Mouse (Mus musculus) hindbrain, embryonic 10.5 days (tissue): ENCODE data around the gene Tmem179. TPM values are rescaled to one million over a fixed set of nuclear protein-coding genes. Genes with fewer than 3 reads are reported as not detected.

Experiments
- DNase-seq: peaks from one replicate; pipeline ENCODE4 v3.0.0-alpha.2; 2017; ENCODE audit warnings: low spot score
- H3K27ac ChIP-seq: fragments of 300-500 bp; sonication (generic); 2 replicates; pipeline ENCODE4 v1.5.1; 2016; ENCODE audit warnings: mild to moderate bottlenecking, moderate library complexity
- H3K27me3 ChIP-seq: fragments of 300-500 bp; sonication (generic); 2 replicates; pipeline ENCODE4 v1.6.1; 2016; ENCODE audit warnings: mild to moderate bottlenecking; ENCODE audit not compliant: poor library complexity, insufficient read depth, severe bottlenecking
- H3K36me3 ChIP-seq: fragments of 300-500 bp; sonication (generic); 2 replicates; pipeline ENCODE4 v1.6.1; 2016; ENCODE audit warnings: mild to moderate bottlenecking, moderate library complexity
- H3K4me1 ChIP-seq: fragments of 300-500 bp; sonication (generic); replicated peaks from 2 replicates; pipeline ENCODE4 v1.6.1; 2016; ENCODE audit warnings: mild to moderate bottlenecking
- H3K4me3 ChIP-seq: fragments of 300-500 bp; sonication (generic); 2 replicates; pipeline ENCODE4 v1.5.1; 2016; ENCODE audit warnings: mild to moderate bottlenecking, moderate library complexity
- H3K9me3 ChIP-seq: fragments of 300-500 bp; sonication (generic); 2 replicates; pipeline ENCODE4 v1.6.1; 2016; ENCODE audit warnings: mild to moderate bottlenecking, moderate library complexity
- WGBS: fragments of 180-500 bp; shearing (Covaris S2); methylation state at CpG from one replicate; pipeline ENCODE4 v1.1.7; 2016; 5-methylcytosine and 5-hydroxymethylcytosine counted together
- polyA plus RNA-seq: library from polyadenylated mRNA; unstranded; fragments of >200 nt; fragmentation: Nextera tagmentation; extraction: Ambion mirVana; gene quantifications from 2 replicates; pipeline ENCODE4 v1.2.1, GENCODE M21; 2016

The Tmem179 gene
- polyA plus RNA-seq, 1 experiment from 2014 or later = 7.2 TPM

DNA sequence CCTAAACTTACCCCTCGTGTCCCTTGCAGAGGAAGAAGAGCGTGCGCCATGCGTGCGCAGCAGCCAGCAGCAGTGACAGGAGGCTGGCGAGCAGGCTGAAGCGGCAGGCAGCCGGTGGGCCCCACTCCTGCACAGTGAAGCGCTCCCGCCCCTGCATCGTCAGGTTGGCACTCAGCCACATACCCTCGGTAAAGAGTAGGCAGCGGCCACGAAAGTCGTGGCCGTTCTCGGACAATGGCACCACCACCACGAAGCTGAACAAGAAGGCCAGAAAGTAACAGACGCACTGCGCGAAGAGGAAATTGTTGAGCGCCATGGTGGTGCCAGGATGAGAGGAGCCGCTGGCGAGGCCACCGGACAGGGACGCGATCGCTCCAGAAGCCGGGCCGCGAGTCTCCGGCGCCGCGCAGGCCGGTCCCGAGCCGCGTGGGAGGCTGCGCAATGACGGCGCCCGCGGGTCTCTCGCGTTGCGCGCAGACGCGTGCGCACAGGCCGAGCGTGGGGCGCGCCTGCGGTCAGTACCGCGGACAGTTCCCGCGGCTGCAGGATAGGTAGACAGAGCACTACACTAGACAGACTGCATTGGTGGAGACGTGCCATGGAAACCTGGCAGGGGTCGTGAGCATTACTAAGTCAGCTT lies 5.7 kb downstream of the Tmem179 start:
- H3K4me1 ChIP-seq = peaks cover 38% of the 10 kb centered on the region
- no peaks in the 10 kb centered on the region for H3K9me3 ChIP-seq
- peak overlapping the region; percentile 78 for H3K27ac ChIP-seq
- DNase-seq = peak; percentile 60
- 2% methylated on average over 62 of the region's 62 CpGs for WGBS
- H3K4me3 ChIP-seq = peak overlapping the region; percentile 47
- H3K36me3 ChIP-seq = no peaks in the 10 kb centered on the region
- peaks cover 65% of the 10 kb centered on the region for H3K27me3 ChIP-seq

DNA sequence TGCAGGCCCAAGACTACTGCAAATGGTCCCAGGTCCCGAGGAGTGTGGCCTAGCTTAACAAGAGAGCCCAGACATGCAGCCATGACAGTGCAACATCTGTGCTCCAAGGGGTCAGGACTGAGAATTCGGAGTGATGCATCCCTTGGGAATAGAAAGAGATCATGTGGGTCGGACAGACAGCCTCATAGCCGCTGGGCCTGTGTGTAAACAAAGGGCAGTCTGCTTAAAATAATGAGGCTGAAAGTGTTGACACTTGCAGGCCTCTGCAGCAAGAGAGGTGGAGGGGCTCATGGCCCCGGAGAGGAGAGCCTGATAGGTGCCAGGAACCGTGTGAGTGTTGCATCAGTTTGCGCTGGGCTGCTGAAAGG lies 6.2 kb downstream of the Tmem179 start:
- no peak for DNase-seq
- peak overlapping the region; percentile 47 for H3K4me3 ChIP-seq
- H3K27ac ChIP-seq = peak overlapping the region; percentile 78
- WGBS = 20% methylated on average over 7 of the region's 7 CpGs
- H3K27me3 ChIP-seq = peaks cover 60% of the 10 kb centered on the region
- H3K36me3 ChIP-seq = no peaks in the 10 kb centered on the region
- H3K4me1 ChIP-seq = peaks cover 43% of the 10 kb centered on the region
- H3K9me3 ChIP-seq = no peaks in the 10 kb centered on the region

DNA sequence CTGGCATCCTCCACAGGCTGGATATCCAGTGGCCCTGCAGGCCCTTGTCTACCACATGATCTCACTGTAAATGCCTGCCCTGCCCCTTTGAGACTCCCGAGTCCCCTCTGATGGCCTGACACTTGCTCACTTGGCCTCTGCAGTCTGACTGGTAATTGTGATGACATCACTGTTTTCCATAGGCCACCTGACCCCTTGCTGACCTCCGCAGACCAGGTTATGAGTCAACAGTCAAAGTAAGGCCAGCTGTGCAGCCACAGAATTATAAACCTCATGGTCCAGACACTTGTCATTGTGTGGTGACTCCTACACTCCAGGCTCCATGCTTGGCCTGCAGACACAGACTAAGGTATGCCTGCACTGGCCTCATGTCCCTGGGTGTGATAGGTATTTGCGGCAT lies 8.6 kb downstream of the Tmem179 start:
- no peak for DNase-seq
- H3K4me3 ChIP-seq = no peak overlapping the region
- no peak overlapping the region for H3K27ac ChIP-seq
- H3K9me3 ChIP-seq = no peaks in the 10 kb centered on the region
- WGBS = 89% methylated on average over 3 of the region's 3 CpGs
- H3K4me1 ChIP-seq = peaks cover 55% of the 10 kb centered on the region
- H3K36me3 ChIP-seq = no peaks in the 10 kb centered on the region
- peaks cover 55% of the 10 kb centered on the region for H3K27me3 ChIP-seq

DNA sequence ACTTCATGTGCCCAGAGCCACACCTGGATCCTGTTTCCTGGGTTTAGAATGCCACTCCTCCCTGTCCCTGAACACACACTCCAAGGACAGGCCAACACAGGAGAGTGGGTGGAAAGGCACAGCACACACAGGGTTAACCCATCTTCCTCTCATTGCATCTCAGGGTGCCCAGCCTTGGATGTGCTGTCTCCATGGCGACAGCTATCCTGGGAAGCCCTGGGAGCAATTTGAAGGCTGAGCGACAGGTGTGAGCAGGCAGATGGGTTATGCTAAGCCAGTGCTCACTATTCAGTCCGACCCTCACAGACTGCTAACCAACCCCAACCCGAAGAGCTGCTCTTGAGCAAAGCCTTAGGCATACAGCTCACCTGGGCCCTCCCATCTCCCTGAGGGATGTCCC lies 9.3 kb downstream of the Tmem179 start:
- Histone ChIP-seq H3K27me3 (peaks cover 53% of the 10 kb centered on the region), H3K9me3 (no peaks in the 10 kb centered on the region), H3K4me3 (no peak overlapping the region), H3K36me3 (no peaks in the 10 kb centered on the region), H3K27ac (no peak overlapping the region), H3K4me1 (peaks cover 63% of the 10 kb centered on the region)
- 40% methylated on average over 4 of the region's 4 CpGs for WGBS
- DNase-seq = no peak

DNA sequence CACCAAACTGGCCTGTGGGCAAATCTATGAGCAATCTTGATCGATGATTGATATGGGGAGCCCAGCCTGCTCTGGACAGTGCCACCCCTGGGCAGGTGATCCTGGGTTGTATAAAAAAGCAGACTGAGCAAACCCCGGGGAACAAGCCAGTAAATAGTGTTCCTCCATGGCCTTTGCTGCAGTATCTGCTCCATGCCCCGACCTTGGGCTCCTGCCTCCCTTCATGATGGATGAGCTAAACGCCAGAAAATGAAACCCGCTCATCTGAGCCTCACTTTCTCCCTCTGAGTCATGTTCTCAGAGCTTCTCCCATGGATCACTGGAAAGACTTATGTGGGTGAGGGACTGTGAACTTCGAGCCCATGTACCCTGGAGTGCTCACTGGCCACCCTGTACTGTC lies 10.3 kb downstream of the Tmem179 start:
- H3K36me3 ChIP-seq = no peaks in the 10 kb centered on the region
- H3K4me3 ChIP-seq = no peak overlapping the region
- H3K27ac ChIP-seq = no peak overlapping the region
- peaks cover 71% of the 10 kb centered on the region for H3K4me1 ChIP-seq
- 81% methylated on average over 6 of the region's 6 CpGs for WGBS
- H3K9me3 ChIP-seq = no peaks in the 10 kb centered on the region
- H3K27me3 ChIP-seq = peaks cover 44% of the 10 kb centered on the region
- no peak for DNase-seq

DNA sequence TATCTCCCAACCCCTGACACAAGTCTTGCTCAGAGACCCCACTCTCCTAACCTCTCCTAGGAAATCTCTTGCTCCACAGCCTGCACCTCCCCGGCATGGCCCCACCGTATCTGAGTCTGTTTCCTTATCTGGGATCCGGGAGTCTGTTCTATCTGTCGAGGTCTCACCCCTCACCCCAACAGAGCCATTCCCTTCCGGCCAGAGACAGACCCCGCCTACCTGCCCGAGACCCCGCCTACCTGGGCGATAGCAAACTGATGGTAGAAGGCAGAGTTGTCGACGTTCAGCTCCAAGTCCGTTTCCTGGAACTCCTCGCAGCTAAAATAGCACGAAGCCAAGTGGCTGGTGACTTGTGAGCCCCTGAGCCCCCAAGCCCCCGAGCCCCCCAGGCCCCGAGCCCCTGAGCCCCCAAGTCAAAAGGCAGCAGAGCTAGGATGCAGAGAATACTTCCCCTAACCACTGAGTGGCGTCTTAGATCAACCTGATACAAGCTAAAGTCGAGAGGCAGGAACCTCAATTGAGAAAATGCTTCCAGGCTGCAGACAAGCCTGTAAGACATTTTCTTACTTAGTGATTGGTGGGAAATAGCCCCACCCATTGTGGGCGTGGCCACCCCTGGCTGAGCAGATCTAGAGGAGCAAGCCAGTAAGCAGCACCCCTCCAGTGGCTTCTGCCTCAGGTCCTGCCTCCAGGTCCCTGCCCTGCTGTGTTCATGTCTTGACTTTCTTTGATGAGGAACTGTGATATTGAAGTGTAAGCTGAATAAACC lies 13.4 kb downstream of the Tmem179 start:
- H3K27ac ChIP-seq = 0 out of 2 replicates have a peak overlapping the region, but pooled peaks have one; percentile 9
- 38% methylated on average over 19 of the region's 19 CpGs for WGBS
- H3K4me3 ChIP-seq = no peak overlapping the region
- peaks cover 31% of the 10 kb centered on the region for H3K27me3 ChIP-seq
- DNase-seq = no peak
- H3K9me3 ChIP-seq = no peaks in the 10 kb centered on the region
- peaks cover 64% of the 10 kb centered on the region for H3K4me1 ChIP-seq
- H3K36me3 ChIP-seq = no peaks in the 10 kb centered on the region

DNA sequence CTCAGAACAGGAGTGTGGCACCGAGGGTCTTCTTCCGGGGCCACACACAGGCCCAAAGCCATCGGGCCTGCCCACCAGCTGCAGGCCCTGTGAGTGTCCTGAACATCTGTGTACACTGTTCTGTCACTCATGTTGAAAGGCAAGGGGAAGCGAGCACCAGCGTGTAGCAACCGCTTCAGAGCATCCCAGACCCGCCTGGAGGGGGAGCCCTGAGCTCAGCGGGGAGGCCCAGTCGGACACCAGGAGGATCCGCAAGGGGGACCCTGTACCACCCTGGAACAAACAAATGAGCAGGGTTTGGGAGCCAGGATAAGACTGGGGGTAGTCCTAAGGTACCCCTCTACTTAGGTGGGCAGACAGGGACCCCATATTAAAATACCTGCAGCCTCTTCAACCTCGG lies 17.9 kb downstream of the Tmem179 start:
- WGBS = 36% methylated on average over 11 of the region's 11 CpGs
- Histone ChIP-seq H3K27me3 (peaks cover 56% of the 10 kb centered on the region), H3K4me3 (no peak overlapping the region), H3K9me3 (no peaks in the 10 kb centered on the region), H3K27ac (no peak overlapping the region), H3K36me3 (no peaks in the 10 kb centered on the region), H3K4me1 (peaks cover 46% of the 10 kb centered on the region)
- DNase-seq = peak; percentile 46

DNA sequence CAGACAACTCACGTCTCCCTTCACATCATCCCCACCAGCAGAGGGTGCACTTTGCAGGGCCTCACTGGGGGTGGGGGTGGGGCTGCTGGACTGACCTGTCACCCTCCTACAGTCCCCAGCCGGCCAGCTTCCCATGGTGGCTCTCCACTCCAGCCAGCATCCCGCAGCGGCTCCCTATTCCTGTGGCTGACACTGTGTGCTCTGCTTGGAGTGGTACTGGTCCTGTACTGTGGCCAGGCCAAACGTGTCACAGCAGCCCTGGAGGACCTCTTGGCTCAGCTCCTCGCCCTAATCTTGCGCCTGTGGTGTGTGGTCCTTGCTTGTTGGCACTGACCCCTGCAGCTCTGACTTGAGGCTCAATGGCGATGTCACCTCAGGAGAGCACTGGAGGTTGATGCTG lies 18.8 kb downstream of the Tmem179 start:
- no peak for DNase-seq
- Histone ChIP-seq H3K4me1 (peaks cover 41% of the 10 kb centered on the region), H3K4me3 (no peak overlapping the region), H3K27ac (no peak overlapping the region), H3K9me3 (no peaks in the 10 kb centered on the region), H3K36me3 (no peaks in the 10 kb centered on the region), H3K27me3 (peaks cover 51% of the 10 kb centered on the region)
- WGBS = 81% methylated on average over 8 of the region's 8 CpGs

DNA sequence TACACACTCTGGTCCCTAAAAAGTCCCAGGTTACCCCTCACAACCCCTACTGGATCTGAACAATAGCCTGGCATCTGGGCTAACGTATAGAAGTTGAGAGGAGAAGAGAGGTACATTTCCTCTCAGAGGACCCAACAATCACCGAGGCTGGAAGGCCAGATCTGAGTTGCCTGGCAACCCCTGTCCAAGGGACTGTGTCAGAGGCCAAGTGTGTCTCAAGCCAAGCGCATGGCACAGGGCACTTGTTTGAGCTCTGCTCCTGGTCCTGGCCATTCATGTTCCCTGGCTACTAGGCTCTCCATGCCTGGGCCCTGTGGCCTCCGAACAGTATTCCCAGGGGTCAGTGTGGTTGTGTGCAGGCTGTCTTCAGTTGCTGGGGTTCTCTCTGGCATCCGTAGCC lies 20.4 kb downstream of the Tmem179 start:
- Histone ChIP-seq H3K27me3 (peaks cover 46% of the 10 kb centered on the region), H3K4me3 (no peak overlapping the region), H3K4me1 (peaks cover 28% of the 10 kb centered on the region), H3K9me3 (no peaks in the 10 kb centered on the region), H3K36me3 (no peaks in the 10 kb centered on the region), H3K27ac (peak overlapping the region; percentile 29; the same call in 1 of the 2 replicates)
- DNase-seq = no peak
- WGBS = 56% methylated on average over 5 of the region's 5 CpGs

DNA sequence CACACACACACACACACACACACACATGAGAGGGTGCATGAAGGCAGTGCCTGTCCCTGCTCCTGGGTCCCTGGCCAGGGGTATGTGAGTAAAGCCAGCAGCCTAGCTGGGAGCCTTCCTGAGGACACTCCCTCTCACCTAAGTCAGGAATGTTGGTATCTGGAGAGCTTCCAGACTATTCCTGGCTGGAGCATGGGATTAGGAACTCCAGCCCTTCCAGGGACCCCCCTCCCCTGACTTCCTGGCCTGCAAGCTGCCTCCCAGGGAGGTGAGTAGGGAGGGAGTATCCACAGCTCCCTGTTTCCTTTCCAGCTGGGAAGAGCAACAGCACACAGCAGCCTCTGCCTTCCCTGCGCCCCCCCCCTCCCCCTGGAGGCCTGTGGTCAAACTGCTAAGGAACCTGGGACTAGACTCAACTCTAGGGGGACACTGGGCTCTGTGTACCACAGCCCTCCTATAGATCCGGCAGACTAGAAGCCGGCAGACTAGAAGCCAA lies 26.1 kb downstream of the Tmem179 start:
- 32% methylated on average over 3 of the region's 3 CpGs for WGBS
- Histone ChIP-seq H3K9me3 (no peaks in the 10 kb centered on the region), H3K4me1 (peaks cover 27% of the 10 kb centered on the region), H3K36me3 (no peaks in the 10 kb centered on the region), H3K27me3 (peaks cover 8% of the 10 kb centered on the region; the same call in 1 of the 2 replicates), H3K27ac (peak overlapping the region; percentile 45; the same call in 1 of the 2 replicates), H3K4me3 (no peak overlapping the region)
- no peak for DNase-seq

DNA sequence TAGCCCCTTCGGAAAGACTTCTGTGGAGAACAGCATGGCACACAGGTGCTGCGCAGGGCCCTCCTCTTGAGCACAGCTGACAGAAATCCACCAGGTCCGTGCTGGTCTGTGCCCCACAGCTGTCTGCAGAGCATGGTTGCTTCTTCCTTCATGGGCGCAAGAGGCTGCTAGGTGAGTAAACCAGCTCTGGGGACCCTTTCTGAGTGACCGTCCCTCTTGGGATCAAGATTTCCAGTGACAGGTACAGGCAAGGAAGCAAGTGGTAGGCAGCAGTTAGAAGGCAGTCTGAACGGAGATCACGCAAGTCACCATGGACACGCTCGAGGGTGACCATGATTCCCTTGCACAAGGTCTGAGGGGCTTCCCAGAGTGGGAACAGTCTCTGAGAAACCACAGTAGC lies 27.0 kb downstream of the Tmem179 start:
- no peak overlapping the region for H3K27ac ChIP-seq
- H3K27me3 ChIP-seq = peaks cover 6% of the 10 kb centered on the region; the same call in 1 of the 2 replicates

DNA sequence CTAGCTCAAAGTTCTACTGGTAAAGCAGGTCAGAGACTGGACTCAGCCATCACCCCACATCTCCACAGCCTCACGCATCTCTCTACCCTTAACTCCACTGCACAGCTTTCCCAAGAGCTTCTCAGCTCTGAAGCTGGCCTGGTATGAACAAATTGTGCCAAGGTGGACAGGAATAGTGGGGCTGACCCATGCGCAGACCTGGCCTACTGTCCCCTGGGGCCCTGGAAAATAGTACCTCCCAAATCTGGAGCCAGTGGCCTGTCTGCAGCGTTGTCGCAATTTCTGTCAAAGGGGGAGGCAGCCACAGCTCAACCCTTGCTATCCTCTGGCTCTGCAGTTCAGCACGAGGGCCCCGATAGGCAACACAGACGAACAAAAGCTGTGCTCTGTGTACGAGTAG lies 27.4 kb downstream of the Tmem179 start, which contains the start of gene A530016L24Rik:
Gene A530016L24Rik (plus strand): TSS at position 315 of the 400 bp plus-strand sequence.
- peaks cover 2% of the 10 kb centered on the region; the same call in 1 of the 2 replicates for H3K27me3 ChIP-seq
- H3K27ac ChIP-seq = peak within 1 kb of the TSS; percentile 50
- no peaks in the 10 kb centered on the region for H3K9me3 ChIP-seq
- DNase-seq = no peak
- peaks cover 29% of the 10 kb centered on the region for H3K4me1 ChIP-seq
- no peaks in the 10 kb centered on the region for H3K36me3 ChIP-seq
- 89% methylated on average over 8 of the region's 8 CpGs for WGBS
- no peak within 1 kb of the TSS for H3K4me3 ChIP-seq

More for the DNA sequence above, 27.0 kb downstream of the Tmem179 start:
- Histone ChIP-seq H3K9me3 (no peaks in the 10 kb centered on the region), H3K4me3 (no peak overlapping the region), H3K4me1 (peaks cover 26% of the 10 kb centered on the region), H3K36me3 (no peaks in the 10 kb centered on the region)
- no peak for DNase-seq
- 91% methylated on average over 9 of the region's 9 CpGs for WGBS

DNA sequence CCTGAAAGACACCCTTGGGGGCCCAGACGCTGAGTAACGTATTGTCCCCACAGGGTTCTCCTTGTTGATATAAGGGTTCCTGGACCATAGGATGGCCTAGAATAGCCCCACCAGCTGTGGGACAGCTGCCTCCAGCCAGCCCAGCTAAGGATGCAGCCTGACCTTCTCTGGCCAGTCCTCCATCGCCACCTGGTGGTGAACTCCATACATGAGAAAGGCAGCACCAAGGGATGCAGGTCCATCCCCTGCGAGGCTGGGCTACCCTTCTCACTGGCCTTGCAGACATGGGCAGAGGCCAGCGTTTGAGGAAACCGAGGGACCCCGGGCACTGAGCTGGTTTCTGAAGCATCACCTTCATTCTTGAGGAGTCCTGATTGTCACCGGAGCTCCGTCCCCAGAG lies 42.8 kb downstream of the Tmem179 start:
- Histone ChIP-seq H3K4me1 (peaks cover 38% of the 10 kb centered on the region), H3K4me3 (no peak overlapping the region), H3K27me3 (peaks cover 72% of the 10 kb centered on the region), H3K27ac (no peak overlapping the region), H3K9me3 (no peaks in the 10 kb centered on the region), H3K36me3 (no peaks in the 10 kb centered on the region)
- 21% methylated on average over 9 of the region's 9 CpGs for WGBS
- peak; percentile 87 for DNase-seq
